Mouse (Mus musculus) T-helper 2 cell (primary cell): ENCODE measurements around the gene Lrr1.

Experiments used
- in situ Hi-C: fragments of 300-600 bp; cut with MboI, MseI; formaldehyde crosslinking; loops from one replicate; pipeline ENCODE4 v1.15.1; 2025; ENCODE audit warnings: high pct_unique_total_duplicates

Gene Lrr1

GRCm38 (mm10) chr12:69168461-69169106 is at the start of gene Lrr1:
Lrr1 (plus strand) TSS chr12:69168814.
- in situ Hi-C loops, result loop anchor here (25.0 kb wide), 1 partner anchor 1794 kb away; the partner anchor contains the start of gene Psma3

GRCm38 (mm10) chr12:69119908-69120307 is 48.7 kb upstream of the Lrr1 start:
- in situ Hi-C loops, result no loop called here

- in situ Hi-C loops, result no loop called here
Observed at GRCm38 (mm10) chr12:69122801-69123200, 45.8 kb upstream of the Lrr1 start.

GRCm38 (mm10) chr12:69125066-69125465 is 43.5 kb upstream of the Lrr1 start:
- in situ Hi-C loops, result no loop called here

- in situ Hi-C loops, result no loop called here
Observed at GRCm38 (mm10) chr12:69127170-69127569, 41.4 kb upstream of the Lrr1 start.

GRCm38 (mm10) chr12:69127626-69128025 is 41.0 kb upstream of the Lrr1 start:
- in situ Hi-C loops, result no loop called here

- in situ Hi-C loops, result no loop called here
Observed at GRCm38 (mm10) chr12:69129634-69130310, 38.8 kb upstream of the Lrr1 start.

GRCm38 (mm10) chr12:69130486-69130885 is 38.1 kb upstream of the Lrr1 start:
- in situ Hi-C loops, result no loop called here

- in situ Hi-C loops, result no loop called here
Observed at GRCm38 (mm10) chr12:69131267-69131666, 37.3 kb upstream of the Lrr1 start.

- in situ Hi-C loops, result no loop called here
Observed at GRCm38 (mm10) chr12:69131981-69132380, 36.6 kb upstream of the Lrr1 start.

GRCm38 (mm10) chr12:69139201-69139600 is 29.4 kb upstream of the Lrr1 start:
- in situ Hi-C loops, result no loop called here

- in situ Hi-C loops, result no loop called here
Observed at GRCm38 (mm10) chr12:69139841-69140240, 28.8 kb upstream of the Lrr1 start.

- in situ Hi-C loops, result no loop called here
Observed at GRCm38 (mm10) chr12:69143460-69143859, 25.2 kb upstream of the Lrr1 start.

- in situ Hi-C loops, result no loop called here
Observed at GRCm38 (mm10) chr12:69147166-69147735, 21.4 kb upstream of the Lrr1 start.

GRCm38 (mm10) chr12:69150049-69150448 is 18.6 kb upstream of the Lrr1 start:
- in situ Hi-C loops, result loop anchor here (25.0 kb wide), 1 partner anchor 1812 kb away; the partner anchor contains the start of gene Psma3

- in situ Hi-C loops, result loop anchor here (25.0 kb wide), 1 partner anchor 1806 kb away; the partner anchor contains the start of gene Psma3
Observed at GRCm38 (mm10) chr12:69155923-69156322, 12.7 kb upstream of the Lrr1 start.

- in situ Hi-C loops, result loop anchor here (25.0 kb wide), 1 partner anchor 1806 kb away; the partner anchor contains the start of gene Psma3
Observed at GRCm38 (mm10) chr12:69156436-69156835, 12.2 kb upstream of the Lrr1 start.

- in situ Hi-C loops, result loop anchor here (25.0 kb wide), 1 partner anchor 1805 kb away; the partner anchor contains the start of gene Psma3
Observed at GRCm38 (mm10) chr12:69157107-69157506, 11.5 kb upstream of the Lrr1 start.

GRCm38 (mm10) chr12:69158366-69158764 is 10.2 kb upstream of the Lrr1 start:
- in situ Hi-C loops, result loop anchor here (25.0 kb wide), 1 partner anchor 1804 kb away; the partner anchor contains the start of gene Psma3

- in situ Hi-C loops, result loop anchor here (25.0 kb wide), 1 partner anchor 1803 kb away; the partner anchor contains the start of gene Psma3
Observed at GRCm38 (mm10) chr12:69158765-69159577, 9.6 kb upstream of the Lrr1 start, which contains the start of gene Rps29. Rps29 (minus strand) TSS chr12:69159186.

GRCm38 (mm10) chr12:69159578-69159940 is 9.1 kb upstream of the Lrr1 start:
- in situ Hi-C loops, result loop anchor here (25.0 kb wide), 1 partner anchor 1803 kb away; the partner anchor contains the start of gene Psma3
